Mouse (Mus musculus): ENCODE results near the gene Clec4a1. TPM values are rescaled to one million over a fixed set of nuclear protein-coding genes. Genes with fewer than 3 reads are reported as not detected.

Gene Clec4a1
- total RNA-seq (2014; rRNA removed; ENCODE audit: low replicate concordance) (0.54 TPM in 1 of 2 replicates, not detected in the other), polyA plus RNA-seq (2015; fragmentation: Nextera tagmentation; extraction: Ambion mirVana) (1.8 and 2.0 TPM in 2 replicates)

- no peak for DNase-seq (ENCODE audit: low spot score)
- H3K4me3 ChIP-seq (ENCODE audit: low read depth, low read length): no peak within 1 kb of the TSS
- TF ChIP-seq EP300 (IDR thresholded peaks at IDR 0.05; ENCODE audit: low read depth): no peak
- TF ChIP-seq CTCF (IDR thresholded peaks at IDR 0.05; ENCODE audit: low read depth): no peak
- no peaks in the 10 kb centered on the region for H3K27me3 ChIP-seq (ENCODE audit: control insufficient read depth, insufficient read depth, low read length)
- no peak within 1 kb of the TSS for H3K9ac ChIP-seq (replicated peaks; ENCODE audit: low read depth, low read length)
- no peaks in the 10 kb centered on the region for H3K4me1 ChIP-seq (ENCODE audit: control insufficient read depth, insufficient read depth)
- H3K27ac ChIP-seq (ENCODE audit: low read depth): no peak within 1 kb of the TSS
- ATAC-seq (ENCODE audit: insufficient read depth, low read depth): no peak
- no peak within 1 kb of the TSS for H3K4me2 ChIP-seq (ENCODE audit: low read depth, low read length)
- 39% methylated on average over 4 of the region's 4 CpGs for WGBS
- H3K9me3 ChIP-seq (replicated peaks; ENCODE audit: control insufficient read depth, low read length): no peaks in the 10 kb centered on the region
- no peaks in the 10 kb centered on the region for H3K36me3 ChIP-seq (replicated peaks; ENCODE audit: control insufficient read depth, insufficient read depth, low read length)
Measured at GRCm38 (mm10) chr6:122921451-122921850, at the start of gene Clec4a1. Gene Clec4a1 (plus strand): TSS chr6:122921848.

GRCm38 (mm10) chr6:122872800-122873199 lies 48.8 kb upstream of the Clec4a1 start:
- DNase-seq (ENCODE audit: low spot score): no peak
- peaks cover 10% of the 10 kb centered on the region; the same call in 1 of the 2 replicates for H3K36me3 ChIP-seq (replicated peaks; ENCODE audit: control insufficient read depth, insufficient read depth, low read length)
- no peak for ATAC-seq (ENCODE audit: insufficient read depth, low read depth)

GRCm38 (mm10) chr6:122873871-122874719 lies 47.6 kb upstream of the Clec4a1 start, which contains the start of gene Necap1:
Gene Necap1 (plus strand): TSS chr6:122874474.
- DNase-seq (ENCODE audit: low spot score) (peak; percentile 94), ATAC-seq (ENCODE audit: insufficient read depth, low read depth) (peak; percentile 97)
- Histone ChIP-seq H3K36me3 (replicated peaks; ENCODE audit: control insufficient read depth, insufficient read depth, low read length) (peaks cover 17% of the 10 kb centered on the region), H3K4me1 (ENCODE audit: control insufficient read depth, insufficient read depth) (peaks cover 12% of the 10 kb centered on the region), H3K9ac (replicated peaks; ENCODE audit: low read depth, low read length) (peak within 1 kb of the TSS; percentile 92), H3K4me2 (ENCODE audit: low read depth, low read length) (peak within 1 kb of the TSS; percentile 79), H3K4me3 (ENCODE audit: low read depth, low read length) (peak within 1 kb of the TSS; percentile 98), H3K27me3 (ENCODE audit: control insufficient read depth, insufficient read depth, low read length) (no peaks in the 10 kb centered on the region), H3K27ac (ENCODE audit: low read depth) (peak within 1 kb of the TSS; percentile 92), H3K9me3 (replicated peaks; ENCODE audit: control insufficient read depth, low read length) (no peaks in the 10 kb centered on the region)
- TF ChIP-seq CTCF (IDR thresholded peaks at IDR 0.05; ENCODE audit: low read depth): peak; percentile 80
- no peak for TF ChIP-seq EP300 (IDR thresholded peaks at IDR 0.05; ENCODE audit: low read depth)
- 7% methylated on average over 43 of the region's 43 CpGs for WGBS

More at GRCm38 (mm10) chr6:122872800-122873199, 48.8 kb upstream of the Clec4a1 start:
- H3K4me3 ChIP-seq (ENCODE audit: low read depth, low read length): no peak overlapping the region
- no peaks in the 10 kb centered on the region for H3K27me3 ChIP-seq (ENCODE audit: control insufficient read depth, insufficient read depth, low read length)
- no peak overlapping the region for H3K4me2 ChIP-seq (ENCODE audit: low read depth, low read length)
- no peaks in the 10 kb centered on the region for H3K9me3 ChIP-seq (replicated peaks; ENCODE audit: control insufficient read depth, low read length)
- H3K9ac ChIP-seq (replicated peaks; ENCODE audit: low read depth, low read length): no peak overlapping the region
- TF ChIP-seq EP300 (IDR thresholded peaks at IDR 0.05; ENCODE audit: low read depth) (no peak), CTCF (IDR thresholded peaks at IDR 0.05; ENCODE audit: low read depth) (no peak)
- no peak overlapping the region for H3K27ac ChIP-seq (ENCODE audit: low read depth)
- H3K4me1 ChIP-seq (ENCODE audit: control insufficient read depth, insufficient read depth): peaks cover 12% of the 10 kb centered on the region
- 86% methylated on average over 5 of the region's 5 CpGs for WGBS

GRCm38 (mm10) chr6:122874720-122875389 lies 46.8 kb upstream of the Clec4a1 start:
- Histone ChIP-seq H3K9ac (replicated peaks; ENCODE audit: low read depth, low read length) (peak overlapping the region; percentile 92), H3K4me2 (ENCODE audit: low read depth, low read length) (peak overlapping the region; percentile 79), H3K27ac (ENCODE audit: low read depth) (peak overlapping the region; percentile 92), H3K36me3 (replicated peaks; ENCODE audit: control insufficient read depth, insufficient read depth, low read length) (peaks cover 18% of the 10 kb centered on the region), H3K4me1 (ENCODE audit: control insufficient read depth, insufficient read depth) (peaks cover 12% of the 10 kb centered on the region), H3K9me3 (replicated peaks; ENCODE audit: control insufficient read depth, low read length) (no peaks in the 10 kb centered on the region), H3K4me3 (ENCODE audit: low read depth, low read length) (peak overlapping the region; percentile 98), H3K27me3 (ENCODE audit: control insufficient read depth, insufficient read depth, low read length) (no peaks in the 10 kb centered on the region)
- TF ChIP-seq CTCF (IDR thresholded peaks at IDR 0.05; ENCODE audit: low read depth) (no peak), EP300 (IDR thresholded peaks at IDR 0.05; ENCODE audit: low read depth) (no peak)
- peak; percentile 44 for DNase-seq (ENCODE audit: low spot score)
- WGBS: 1% methylated on average over 31 of the region's 31 CpGs
- ATAC-seq (ENCODE audit: insufficient read depth, low read depth): peak; percentile 75

GRCm38 (mm10) chr6:122879141-122879735 lies 42.4 kb upstream of the Clec4a1 start:
- TF ChIP-seq CTCF (IDR thresholded peaks at IDR 0.05; ENCODE audit: low read depth): no peak
- no peak for TF ChIP-seq EP300 (IDR thresholded peaks at IDR 0.05; ENCODE audit: low read depth)
- H3K36me3 ChIP-seq (replicated peaks; ENCODE audit: control insufficient read depth, insufficient read depth, low read length): peaks cover 62% of the 10 kb centered on the region
- H3K9me3 ChIP-seq (replicated peaks; ENCODE audit: control insufficient read depth, low read length): no peaks in the 10 kb centered on the region
- no peak overlapping the region for H3K9ac ChIP-seq (replicated peaks; ENCODE audit: low read depth, low read length)
- H3K4me3 ChIP-seq (ENCODE audit: low read depth, low read length): no peak overlapping the region
- H3K27ac ChIP-seq (ENCODE audit: low read depth): no peak overlapping the region
- no peak for DNase-seq (ENCODE audit: low spot score)
- peaks cover 12% of the 10 kb centered on the region for H3K4me1 ChIP-seq (ENCODE audit: control insufficient read depth, insufficient read depth)
- 75% methylated on average over 7 of the region's 7 CpGs for WGBS
- H3K27me3 ChIP-seq (ENCODE audit: control insufficient read depth, insufficient read depth, low read length): no peaks in the 10 kb centered on the region
- ATAC-seq (ENCODE audit: insufficient read depth, low read depth): no peak
- no peak overlapping the region for H3K4me2 ChIP-seq (ENCODE audit: low read depth, low read length)
